Mouse (Mus musculus) embryonic fibroblast, embryonic 13.5 days (primary cell): Measurements from ENCODE around the gene Naa35.

Source experiments
- CTCF ChIP-seq: IDR thresholded peaks from 2 replicates; pipeline ENCODE4 v1.5.1; 2011; ENCODE audit warnings: mild to moderate bottlenecking, control low read depth, low read length, moderate library complexity, borderline replicate concordance; ENCODE audit not compliant: insufficient read depth
- POLR2A ChIP-seq: IDR thresholded peaks from 2 replicates; pipeline ENCODE4 v1.6.1; 2011; ENCODE audit warnings: low read depth, mild to moderate bottlenecking, control low read depth, low read length, moderate library complexity

GRCm38 (mm10) chr13:59610437-59610836 lies 25.4 kb downstream of the Naa35 start:
- TF ChIP-seq POLR2A (no peak), CTCF (no peak)
